Mouse (Mus musculus): ENCODE measurements around the gene Zfp641. TPM values are rescaled to one million over a fixed set of nuclear protein-coding genes. Genes with fewer than 3 reads are reported as not detected.

Zfp641 gene
- not detected in 2 replicates for polyA plus RNA-seq (2012; ENCODE audit: insufficient read depth, insufficient read length, missing spikeins)

DNA sequence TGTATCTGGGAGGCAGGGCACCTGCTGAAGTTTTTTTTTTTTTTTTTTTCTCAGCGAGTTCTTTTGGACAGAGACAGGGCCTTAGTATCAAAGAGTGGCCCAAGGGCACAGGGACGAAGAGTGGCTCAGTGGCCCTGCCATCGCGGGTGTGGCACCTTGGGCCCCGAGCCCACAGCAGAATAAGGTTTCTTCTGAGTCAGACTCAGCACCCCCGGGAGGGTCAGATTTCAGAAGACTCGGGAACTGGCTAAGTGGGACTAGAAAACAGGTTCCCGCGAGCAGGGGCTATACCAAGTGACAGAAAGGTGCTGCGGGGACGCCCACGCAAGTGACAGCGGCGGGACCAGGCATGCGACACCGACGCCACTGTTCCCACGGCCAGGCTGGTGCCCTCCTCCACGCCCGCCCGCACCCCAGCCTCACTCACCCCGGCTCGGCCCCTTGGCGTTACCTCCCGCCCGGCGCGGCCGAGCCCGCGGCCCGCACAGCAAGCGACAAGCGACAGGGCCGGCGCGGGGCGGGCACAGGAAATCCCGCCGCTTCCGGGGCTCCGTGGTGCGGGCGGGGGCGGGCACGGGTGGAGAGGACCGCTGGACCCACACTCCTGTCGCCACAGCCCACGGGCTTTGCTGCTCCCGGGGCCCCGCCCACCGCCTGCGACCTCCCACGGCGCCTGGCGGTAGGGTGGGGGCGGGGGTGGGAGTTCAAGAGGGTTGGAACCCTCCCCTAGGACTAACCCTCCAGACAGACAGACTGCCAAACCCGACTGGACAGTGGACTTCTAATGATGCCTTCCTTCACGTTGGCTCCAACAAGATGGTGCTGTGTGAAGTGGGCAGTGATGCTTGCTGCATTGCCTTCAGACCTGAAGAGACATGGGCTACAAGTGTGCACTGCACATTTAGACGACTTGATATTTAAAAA, at the start of gene Zfp641:
Gene Zfp641, minus strand, starts transcription at position 534 of the 924 bp plus-strand sequence.
- Histone ChIP-seq H3K4me1 (ENCODE audit: control insufficient read depth, insufficient read depth, low read length) (no peaks in the 10 kb centered on the region), H3K4me3 (ENCODE audit: insufficient read depth, low read length) (peak within 1 kb of the TSS; percentile 25; the same call in 1 of the 2 replicates), H3K27ac (ENCODE audit: insufficient read depth, low read depth, low read length) (no peak within 1 kb of the TSS)
- TF ChIP-seq CTCF (IDR thresholded peaks at IDR 0.05; ENCODE audit: low read depth, low read length) (no peak), POLR2A (IDR thresholded peaks at IDR 0.05; ENCODE audit: borderline replicate concordance, low read depth, low read length) (no peak)

DNA sequence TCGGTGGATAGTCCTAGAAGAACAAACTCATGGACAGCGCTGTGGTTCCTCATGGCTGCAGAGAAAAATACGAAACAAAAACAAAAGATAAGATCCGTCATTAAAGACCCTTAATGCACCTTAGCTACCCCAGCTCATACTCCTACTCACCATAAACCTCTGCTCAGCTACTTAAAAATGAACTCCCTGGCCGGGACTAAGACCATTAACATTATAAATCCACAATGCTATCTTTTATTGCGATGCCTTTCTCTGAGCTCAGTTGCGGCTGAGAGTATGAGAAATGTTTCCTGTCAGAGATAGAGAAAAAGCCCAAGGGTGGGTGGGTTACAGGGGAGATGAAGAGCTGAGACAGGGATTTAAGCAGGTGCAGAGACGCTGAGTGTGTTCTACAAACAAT, 44.9 kb upstream of the Zfp641 start, which contains the start of gene Olfr284:
Gene Olfr284, minus strand, starts transcription at position 101 of the 400 bp plus-strand sequence.
- H3K4me3 ChIP-seq (ENCODE audit: insufficient read depth, low read length): no peak within 1 kb of the TSS
- TF ChIP-seq CTCF (IDR thresholded peaks at IDR 0.05; ENCODE audit: low read depth, low read length): no peak
- TF ChIP-seq POLR2A (IDR thresholded peaks at IDR 0.05; ENCODE audit: borderline replicate concordance, low read depth, low read length): no peak

DNA sequence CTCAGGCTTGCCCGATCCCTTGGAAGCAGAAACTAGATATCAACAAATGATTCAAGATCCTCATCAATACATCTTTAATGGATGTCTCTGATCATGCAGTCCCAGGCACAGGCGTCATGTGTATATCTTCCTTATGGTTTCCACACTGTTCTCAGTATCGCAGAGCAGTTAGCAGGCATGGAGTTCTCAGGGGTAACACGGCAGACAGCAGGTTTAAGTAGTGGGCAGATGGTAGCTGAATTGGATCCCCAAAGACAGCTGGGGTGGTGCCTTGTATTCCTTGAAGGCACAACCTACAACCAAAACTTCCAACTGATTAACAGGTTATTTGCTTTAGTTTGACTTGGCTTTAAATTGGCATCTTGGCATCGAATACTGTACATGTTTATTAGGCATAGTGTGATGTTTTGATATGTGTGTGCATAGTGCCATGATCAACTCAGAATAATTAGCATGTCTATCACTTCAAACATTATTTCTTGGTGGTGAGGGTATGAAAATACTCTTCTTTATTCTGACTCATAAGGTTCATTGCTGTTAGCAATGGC, 21.3 kb upstream of the Zfp641 start, which contains the start of gene Olfr285:
Gene Olfr285, minus strand, starts transcription at position 177 of the 548 bp plus-strand sequence.
- no peak within 1 kb of the TSS for H3K4me3 ChIP-seq (ENCODE audit: insufficient read depth, low read length)
- TF ChIP-seq CTCF (IDR thresholded peaks at IDR 0.05; ENCODE audit: low read depth, low read length): no peak
- TF ChIP-seq POLR2A (IDR thresholded peaks at IDR 0.05; ENCODE audit: borderline replicate concordance, low read depth, low read length): no peak
- H3K27ac ChIP-seq (ENCODE audit: insufficient read depth, low read depth, low read length): no peak within 1 kb of the TSS
- H3K4me1 ChIP-seq (ENCODE audit: control insufficient read depth, insufficient read depth, low read length): no peaks in the 10 kb centered on the region

More for the DNA sequence above, 44.9 kb upstream of the Zfp641 start, which contains the start of gene Olfr284:
- Histone ChIP-seq H3K4me1 (ENCODE audit: control insufficient read depth, insufficient read depth, low read length) (no peaks in the 10 kb centered on the region), H3K27ac (ENCODE audit: insufficient read depth, low read depth, low read length) (no peak within 1 kb of the TSS)

DNA sequence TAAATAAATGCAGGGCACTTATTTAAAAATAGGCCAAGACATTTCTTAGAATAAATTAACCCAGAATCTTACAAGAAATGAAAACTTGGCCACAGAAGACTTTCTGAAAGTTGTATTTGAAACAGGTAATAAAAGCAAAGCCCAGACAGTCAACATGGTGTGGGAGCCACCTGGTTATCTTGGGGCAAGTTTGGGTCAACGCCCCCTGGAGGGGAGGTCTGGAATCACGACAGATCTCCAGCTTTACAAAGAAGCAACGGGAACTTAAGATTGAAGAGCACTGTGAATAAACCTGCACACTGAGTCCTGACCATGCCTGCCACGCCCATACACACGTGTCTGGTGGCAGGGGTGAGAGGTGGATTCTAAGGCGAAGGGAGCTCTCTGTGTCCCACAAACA, 19.7 kb upstream of the Zfp641 start:
- H3K27ac ChIP-seq (ENCODE audit: insufficient read depth, low read depth, low read length): no peak overlapping the region
- H3K4me1 ChIP-seq (ENCODE audit: control insufficient read depth, insufficient read depth, low read length): no peaks in the 10 kb centered on the region
- no peak overlapping the region for H3K4me3 ChIP-seq (ENCODE audit: insufficient read depth, low read length)
- TF ChIP-seq POLR2A (IDR thresholded peaks at IDR 0.05; ENCODE audit: borderline replicate concordance, low read depth, low read length): no peak
- TF ChIP-seq CTCF (IDR thresholded peaks at IDR 0.05; ENCODE audit: low read depth, low read length): no peak

GRCm38 (mm10) chr15:98293651-98294050, 2.3 kb downstream of the Zfp641 start:
- TF ChIP-seq CTCF (IDR thresholded peaks at IDR 0.05; ENCODE audit: low read depth, low read length): no peak
- Histone ChIP-seq H3K4me3 (ENCODE audit: insufficient read depth, low read length) (no peak overlapping the region), H3K27ac (ENCODE audit: insufficient read depth, low read depth, low read length) (no peak overlapping the region), H3K4me1 (ENCODE audit: control insufficient read depth, insufficient read depth, low read length) (no peaks in the 10 kb centered on the region)

GRCm38 (mm10) chr15:98288566-98288965, 7.4 kb downstream of the Zfp641 start:
- Histone ChIP-seq H3K4me3 (ENCODE audit: insufficient read depth, low read length) (no peak overlapping the region), H3K4me1 (ENCODE audit: control insufficient read depth, insufficient read depth, low read length) (no peaks in the 10 kb centered on the region), H3K27ac (ENCODE audit: insufficient read depth, low read depth, low read length) (no peak overlapping the region)
- TF ChIP-seq CTCF (IDR thresholded peaks at IDR 0.05; ENCODE audit: low read depth, low read length): no peak
- no peak for TF ChIP-seq POLR2A (IDR thresholded peaks at IDR 0.05; ENCODE audit: borderline replicate concordance, low read depth, low read length)

DNA sequence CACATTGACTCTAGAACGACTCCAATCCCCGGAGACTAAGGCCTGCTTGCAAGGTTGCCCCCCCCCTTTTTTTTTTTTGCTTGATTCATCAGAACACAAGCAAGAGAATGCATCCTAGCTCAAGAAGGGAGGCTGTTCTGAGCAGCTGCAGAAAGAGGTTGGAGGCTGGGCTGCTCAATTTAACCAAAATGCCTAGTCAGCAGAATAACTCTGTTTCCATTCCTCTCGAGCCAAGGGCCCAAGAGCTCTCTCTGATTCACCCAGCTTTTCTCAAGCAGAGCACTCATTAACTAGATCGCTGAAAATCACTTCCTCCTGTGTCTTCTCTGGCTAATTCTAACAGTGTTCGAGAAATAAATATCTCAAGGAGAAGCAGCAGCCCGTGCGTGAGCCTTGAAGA, 9.5 kb downstream of the Zfp641 start:
- Histone ChIP-seq H3K27ac (ENCODE audit: insufficient read depth, low read depth, low read length) (no peak overlapping the region), H3K4me3 (ENCODE audit: insufficient read depth, low read length) (no peak overlapping the region), H3K4me1 (ENCODE audit: control insufficient read depth, insufficient read depth, low read length) (no peaks in the 10 kb centered on the region)
- TF ChIP-seq CTCF (IDR thresholded peaks at IDR 0.05; ENCODE audit: low read depth, low read length): no peak
- TF ChIP-seq POLR2A (IDR thresholded peaks at IDR 0.05; ENCODE audit: borderline replicate concordance, low read depth, low read length): no peak

DNA sequence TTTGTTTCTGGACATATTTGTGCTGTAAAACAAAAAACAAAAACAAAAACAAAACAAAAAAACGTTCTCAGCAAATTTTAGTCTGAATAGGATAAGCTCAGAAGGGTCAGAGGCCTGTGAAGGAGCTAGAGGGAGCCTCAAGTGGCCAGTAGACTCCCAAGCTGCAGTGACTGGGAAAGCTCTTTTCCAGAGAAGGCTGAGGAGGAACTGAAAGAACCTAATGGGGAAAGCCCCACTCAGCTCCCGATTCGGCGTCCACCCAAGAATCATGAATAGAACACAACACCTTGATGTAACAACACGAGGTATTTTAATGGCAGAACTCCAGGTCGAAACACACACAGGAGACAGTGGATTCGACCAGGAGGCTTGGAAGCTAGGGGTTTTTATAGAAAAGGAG, 38.2 kb downstream of the Zfp641 start:
- H3K4me1 ChIP-seq (ENCODE audit: control insufficient read depth, insufficient read depth, low read length): no peaks in the 10 kb centered on the region
- H3K27ac ChIP-seq (ENCODE audit: insufficient read depth, low read depth, low read length): no peak overlapping the region
- no peak overlapping the region for H3K4me3 ChIP-seq (ENCODE audit: insufficient read depth, low read length)
- TF ChIP-seq CTCF (IDR thresholded peaks at IDR 0.05; ENCODE audit: low read depth, low read length) (no peak), POLR2A (IDR thresholded peaks at IDR 0.05; ENCODE audit: borderline replicate concordance, low read depth, low read length) (no peak)

DNA sequence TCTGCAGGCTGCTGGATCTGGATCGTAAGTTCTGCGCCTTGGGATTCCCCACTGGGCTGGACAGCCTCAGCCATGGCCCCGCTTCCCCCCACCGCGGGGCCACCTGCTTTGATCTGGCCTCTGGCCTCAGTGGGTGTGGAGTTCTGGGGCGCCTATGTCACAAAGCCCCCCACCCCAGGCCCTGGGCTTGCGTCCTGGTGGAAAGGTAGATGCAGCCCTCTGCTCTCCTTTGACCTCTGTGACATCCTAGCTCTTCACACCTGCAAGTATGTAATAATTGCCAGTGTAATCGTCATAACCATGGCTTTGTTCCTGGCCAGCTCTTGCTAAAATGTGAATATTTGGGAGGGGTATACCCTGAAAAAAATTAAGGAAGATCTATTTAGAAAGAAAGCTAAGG, 38.8 kb downstream of the Zfp641 start, which contains the start of gene H1fnt:
Gene H1fnt, minus strand, starts transcription at position 101 of the 400 bp plus-strand sequence.
- Histone ChIP-seq H3K27ac (ENCODE audit: insufficient read depth, low read depth, low read length) (no peak within 1 kb of the TSS), H3K4me1 (ENCODE audit: control insufficient read depth, insufficient read depth, low read length) (no peaks in the 10 kb centered on the region), H3K4me3 (ENCODE audit: insufficient read depth, low read length) (no peak within 1 kb of the TSS)
- TF ChIP-seq POLR2A (IDR thresholded peaks at IDR 0.05; ENCODE audit: borderline replicate concordance, low read depth, low read length): no peak
- TF ChIP-seq CTCF (IDR thresholded peaks at IDR 0.05; ENCODE audit: low read depth, low read length): no peak

DNA sequence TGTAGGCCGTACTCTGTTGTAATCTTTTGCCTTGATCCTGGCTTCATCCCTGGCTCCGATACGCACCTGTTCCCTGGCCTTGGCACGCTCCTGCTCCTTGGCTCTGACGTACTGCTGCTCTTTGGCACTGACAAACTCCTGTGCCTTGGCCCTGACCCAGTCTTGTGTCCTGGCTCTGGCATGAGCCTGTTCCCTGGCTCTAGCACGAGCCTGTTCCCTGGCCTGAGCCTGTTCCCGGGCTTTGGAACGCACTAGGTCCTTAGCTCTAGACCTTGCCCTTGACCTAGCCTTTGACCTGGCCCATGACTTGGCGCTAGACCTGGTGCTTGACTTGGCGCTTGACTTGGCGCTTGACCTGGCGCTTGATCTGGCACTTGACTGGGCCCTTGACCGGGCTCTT, 39.7 kb downstream of the Zfp641 start:
- no peak overlapping the region for H3K27ac ChIP-seq (ENCODE audit: insufficient read depth, low read depth, low read length)
- H3K4me3 ChIP-seq (ENCODE audit: insufficient read depth, low read length): no peak overlapping the region
- TF ChIP-seq POLR2A (IDR thresholded peaks at IDR 0.05; ENCODE audit: borderline replicate concordance, low read depth, low read length): no peak
- TF ChIP-seq CTCF (IDR thresholded peaks at IDR 0.05; ENCODE audit: low read depth, low read length): no peak
- no peaks in the 10 kb centered on the region for H3K4me1 ChIP-seq (ENCODE audit: control insufficient read depth, insufficient read depth, low read length)

Other genes starting within 250 kb of the Zfp641 start
- 11.0 and 13.1 TPM in 2 replicates for gene Pfkm, start 203.6 kb downstream of the Zfp641 start, polyA plus RNA-seq (2012; ENCODE audit: insufficient read depth, insufficient read length, missing spikeins)
- 16.7 and 18.7 TPM in 2 replicates for gene Senp1, start 202.4 kb downstream of the Zfp641 start, polyA plus RNA-seq (2012; ENCODE audit: insufficient read depth, insufficient read length, missing spikeins)
- 28.2 and 33.5 TPM in 2 replicates for gene Asb8, start 130.5 kb downstream of the Zfp641 start, polyA plus RNA-seq (2012; ENCODE audit: insufficient read depth, insufficient read length, missing spikeins)
- not detected in 2 replicates for gene Ccdc184, start 129.0 kb downstream of the Zfp641 start, polyA plus RNA-seq (2012; ENCODE audit: insufficient read depth, insufficient read length, missing spikeins)
- gene Olfr288, start 100.6 kb downstream of the Zfp641 start, polyA plus RNA-seq (2012; ENCODE audit: insufficient read depth, insufficient read length, missing spikeins): not detected in 2 replicates
- gene Gm44579, start 75.2 kb downstream of the Zfp641 start, polyA plus RNA-seq (2012; ENCODE audit: insufficient read depth, insufficient read length, missing spikeins): not detected in 2 replicates
- gene Olfr287, start 75.1 kb downstream of the Zfp641 start, polyA plus RNA-seq (2012; ENCODE audit: insufficient read depth, insufficient read length, missing spikeins): not detected in 2 replicates
- gene Olfr286, start 61.7 kb downstream of the Zfp641 start, polyA plus RNA-seq (2012; ENCODE audit: insufficient read depth, insufficient read length, missing spikeins): not detected in 2 replicates
- gene H1fnt, start 38.9 kb downstream of the Zfp641 start, polyA plus RNA-seq (2012; ENCODE audit: insufficient read depth, insufficient read length, missing spikeins): not detected in 2 replicates
- gene Olfr285, start 21.2 kb upstream of the Zfp641 start, polyA plus RNA-seq (2012; ENCODE audit: insufficient read depth, insufficient read length, missing spikeins): not detected in 2 replicates
- not detected in 2 replicates for gene Olfr284, start 44.8 kb upstream of the Zfp641 start, polyA plus RNA-seq (2012; ENCODE audit: insufficient read depth, insufficient read length, missing spikeins)
- not detected in 2 replicates for gene Olfr283, start 84.8 kb upstream of the Zfp641 start, polyA plus RNA-seq (2012; ENCODE audit: insufficient read depth, insufficient read length, missing spikeins)
- not detected in 2 replicates for gene Olfr282, start 135.1 kb upstream of the Zfp641 start, polyA plus RNA-seq (2012; ENCODE audit: insufficient read depth, insufficient read length, missing spikeins)
- not detected in 2 replicates for gene Olfr281, start 156.4 kb upstream of the Zfp641 start, polyA plus RNA-seq (2012; ENCODE audit: insufficient read depth, insufficient read length, missing spikeins)
- not detected in 2 replicates for gene OR5BS1P, start 173.7 kb upstream of the Zfp641 start, polyA plus RNA-seq (2012; ENCODE audit: insufficient read depth, insufficient read length, missing spikeins)
- gene Lalba, start 186.6 kb upstream of the Zfp641 start, polyA plus RNA-seq (2012; ENCODE audit: insufficient read depth, insufficient read length, missing spikeins): not detected in 2 replicates
- gene Olfr279, start 196.2 kb upstream of the Zfp641 start, polyA plus RNA-seq (2012; ENCODE audit: insufficient read depth, insufficient read length, missing spikeins): not detected in 2 replicates
- 56.6 and 62.4 TPM in 2 replicates for gene Kansl2, start 238.1 kb upstream of the Zfp641 start, polyA plus RNA-seq (2012; ENCODE audit: insufficient read depth, insufficient read length, missing spikeins)

All from bone marrow macrophage, adult 2 months (primary cell).